Mouse (Mus musculus): Measurements from ENCODE around the gene Gad1.

Gene Gad1

DNA sequence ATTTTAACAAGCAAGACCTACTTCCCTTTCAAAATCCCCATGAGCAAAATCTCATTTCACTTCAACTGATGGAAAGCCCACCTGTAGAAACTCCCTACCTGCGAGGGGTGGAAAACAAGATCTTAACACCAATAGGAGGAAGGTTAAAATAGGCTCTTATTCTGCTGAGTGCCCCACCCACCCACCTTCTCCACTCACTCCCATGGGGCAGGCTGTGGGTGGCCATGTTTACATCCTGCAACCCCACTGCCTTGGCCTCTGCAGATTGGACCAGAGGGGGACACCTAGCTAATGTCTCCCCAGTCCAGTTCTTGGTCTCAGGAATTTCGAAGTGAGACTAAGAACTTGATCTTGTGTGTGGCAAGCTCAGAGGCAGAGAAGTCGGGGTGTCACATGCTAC, 77.0 kb downstream of the Gad1 start:
- no peak for DNase-seq

DNA sequence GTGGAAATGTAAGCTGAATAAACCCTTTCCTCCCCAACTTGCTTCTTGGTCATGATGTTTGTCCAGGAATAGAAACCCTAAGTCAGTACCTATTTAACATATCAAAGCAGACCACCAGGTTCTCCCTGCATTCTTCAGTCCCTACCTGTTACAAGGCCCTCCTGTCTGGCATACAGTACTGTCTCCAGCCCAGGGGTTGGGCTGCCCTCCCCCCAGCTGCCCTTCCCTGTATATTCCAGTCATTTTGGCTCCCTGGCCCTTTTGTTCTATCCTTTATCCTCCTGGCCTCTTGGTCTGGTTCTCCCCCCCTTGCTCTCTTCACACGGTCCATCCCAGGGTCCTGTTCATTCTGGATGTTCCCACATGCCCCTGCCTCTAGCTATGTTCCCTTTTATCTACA, 78.4 kb downstream of the Gad1 start:
- no peak for DNase-seq

DNA sequence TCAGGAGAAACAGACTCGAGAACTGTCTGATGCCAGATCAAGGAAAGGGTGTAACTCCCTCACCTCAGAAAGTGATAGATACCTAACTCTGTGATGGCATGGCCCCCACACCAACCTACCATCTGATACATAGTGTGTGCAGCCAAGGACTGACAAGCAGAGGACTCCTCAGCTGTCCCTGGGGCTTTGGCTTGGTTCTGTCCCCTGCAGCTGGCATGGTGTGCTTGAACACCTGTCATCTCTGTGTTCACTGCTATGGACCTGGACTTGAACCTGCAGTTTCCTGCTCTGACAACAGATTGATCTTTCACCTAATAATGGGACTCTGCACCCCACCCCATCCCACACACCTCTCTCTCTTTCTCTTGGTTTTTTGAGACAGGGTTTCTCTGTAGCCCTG, 79.5 kb downstream of the Gad1 start:
- DNase-seq = no peak

DNA sequence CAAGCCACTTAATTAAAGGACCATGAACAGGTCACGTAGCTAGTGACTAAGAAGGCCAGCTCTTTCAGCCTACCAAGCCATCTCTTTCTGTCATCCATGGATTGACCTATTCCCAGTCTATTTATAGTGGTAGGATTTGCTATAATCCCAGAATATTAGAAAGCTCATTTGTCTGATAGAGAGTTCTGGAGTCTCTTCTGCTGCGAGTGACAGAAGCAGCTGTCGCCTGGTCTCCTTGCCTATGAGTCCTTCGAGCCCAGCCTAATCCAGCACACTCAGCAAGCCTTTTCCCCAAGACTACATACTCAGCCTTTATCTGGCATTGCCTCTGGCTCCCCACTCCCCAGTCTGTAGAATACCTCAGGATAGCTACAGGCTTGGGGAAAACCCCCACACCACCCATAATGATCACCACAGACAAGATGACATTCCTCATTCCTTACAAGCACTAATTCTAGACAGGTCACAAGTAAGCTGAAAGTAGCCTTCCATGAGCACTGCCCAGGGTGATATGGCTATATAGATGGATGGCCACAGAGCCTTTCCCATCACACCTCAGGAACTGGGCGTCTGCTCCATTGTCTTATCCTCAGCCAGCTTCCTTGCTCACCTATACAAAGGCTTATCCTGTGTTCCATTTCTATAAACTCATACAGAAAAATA, 81.3 kb downstream of the Gad1 start:
- DNase-seq = no peak

DNA sequence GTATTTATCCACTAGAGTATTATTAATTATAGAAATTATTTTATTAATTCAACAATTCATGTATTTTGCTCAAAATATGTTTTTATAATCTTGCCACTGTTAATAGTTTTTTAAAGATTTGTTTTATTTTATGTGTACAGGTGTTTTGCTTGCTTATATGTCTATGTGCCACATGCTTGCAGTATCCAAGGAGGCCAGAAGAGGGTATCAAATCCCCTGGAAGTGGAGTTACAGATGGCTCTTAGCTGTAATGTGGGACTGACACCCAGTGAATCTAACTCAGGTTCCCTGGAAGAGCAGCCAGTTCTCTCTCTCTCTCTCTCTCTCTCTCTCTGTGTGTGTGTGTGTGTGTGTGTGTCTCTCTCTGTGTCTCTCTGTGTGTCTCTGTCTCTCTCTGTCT, 88.1 kb downstream of the Gad1 start:
- no peak for DNase-seq

DNA sequence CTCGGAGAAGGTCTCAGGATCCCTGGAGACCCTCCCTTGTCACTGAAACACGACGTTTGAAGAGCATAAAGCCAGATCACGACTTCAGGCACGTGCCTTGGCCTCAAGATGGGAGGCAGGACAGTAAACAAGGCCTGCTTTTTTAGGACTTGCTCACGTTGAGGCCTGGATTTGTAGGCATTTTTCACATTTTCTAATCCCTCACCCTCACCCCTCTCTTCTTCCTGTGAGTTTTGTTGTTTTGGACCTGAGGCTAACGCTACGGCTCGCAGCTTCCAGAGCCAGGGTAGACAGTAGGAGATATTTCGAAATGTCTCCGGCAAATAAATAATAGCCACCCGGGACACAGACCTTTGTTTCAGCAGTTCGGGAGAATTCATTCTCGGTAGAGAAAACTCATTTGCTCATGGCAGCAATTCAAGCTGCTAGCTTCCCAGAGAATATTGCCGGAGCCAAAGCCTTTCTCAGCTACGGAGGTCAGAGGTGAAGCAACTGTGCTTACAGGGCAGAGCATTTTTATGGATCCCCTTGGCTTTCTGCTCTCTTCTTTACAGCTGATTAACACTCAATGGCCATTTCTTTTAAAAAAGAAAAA, 90.2 kb downstream of the Gad1 start:
- no peak for DNase-seq

DNA sequence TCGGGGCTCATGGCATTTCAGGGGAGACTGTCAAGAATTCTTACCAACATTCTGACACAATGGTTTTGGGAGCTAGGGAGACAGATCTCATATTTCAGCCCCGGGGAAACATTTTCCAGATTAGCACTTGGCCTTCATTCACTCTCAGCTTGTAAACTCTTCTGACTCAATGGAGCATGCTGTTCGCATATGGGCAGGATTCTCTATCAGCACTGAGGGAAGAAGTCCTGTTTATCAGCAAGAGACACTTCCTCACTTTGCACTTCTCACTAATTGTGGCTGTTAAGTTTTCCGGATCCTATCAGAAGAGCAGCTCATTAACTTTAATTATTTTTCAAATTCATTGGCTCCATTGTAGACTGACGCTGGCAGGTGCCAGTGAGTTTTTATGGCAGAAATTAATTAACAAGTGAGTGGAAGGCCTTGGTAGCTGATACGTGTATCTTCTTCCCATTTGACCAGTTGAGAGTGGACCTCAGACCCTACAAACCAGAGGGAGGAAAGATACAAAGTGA, 92.5 kb downstream of the Gad1 start:
- DNase-seq = no peak

DNA sequence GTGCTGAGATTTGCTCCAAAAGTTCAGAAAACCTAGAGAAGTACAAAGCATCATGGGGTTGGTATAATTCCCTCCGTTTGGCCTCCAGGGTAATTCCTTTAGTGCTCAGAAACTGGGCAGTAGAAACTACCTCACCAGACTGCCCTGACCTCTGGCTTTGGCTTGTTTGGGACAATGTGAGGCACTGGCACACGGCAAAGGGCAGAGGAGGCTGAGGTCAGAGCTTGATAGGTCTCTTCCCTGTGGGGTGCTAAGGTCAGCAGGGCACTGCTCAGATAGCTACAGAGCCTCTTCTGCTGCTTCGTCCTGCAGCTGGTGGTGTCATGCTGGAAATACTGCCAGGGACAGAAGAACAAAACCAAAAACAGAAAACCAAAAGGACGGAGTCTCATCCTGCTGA, 94.8 kb downstream of the Gad1 start:
- DNase-seq = no peak

DNA sequence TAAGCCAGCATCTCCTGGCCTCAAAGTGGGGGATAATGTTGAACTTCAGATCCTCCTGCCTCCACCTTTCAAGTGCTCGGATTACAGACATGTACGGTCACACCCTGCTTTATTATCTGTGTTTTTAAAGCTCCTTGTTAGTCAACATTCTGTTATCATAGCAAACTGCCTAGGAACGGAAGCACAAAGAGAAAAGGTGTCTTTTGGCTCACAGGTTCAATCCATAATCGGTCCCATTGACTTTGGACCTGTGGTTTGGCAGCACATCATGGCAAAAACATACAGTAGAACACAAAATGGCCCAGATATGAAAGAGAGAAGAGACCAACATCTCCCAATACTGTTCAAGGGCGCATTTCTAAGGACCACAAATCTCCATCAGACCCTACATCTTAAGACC, 95.4 kb downstream of the Gad1 start:
- no peak for DNase-seq

DNA sequence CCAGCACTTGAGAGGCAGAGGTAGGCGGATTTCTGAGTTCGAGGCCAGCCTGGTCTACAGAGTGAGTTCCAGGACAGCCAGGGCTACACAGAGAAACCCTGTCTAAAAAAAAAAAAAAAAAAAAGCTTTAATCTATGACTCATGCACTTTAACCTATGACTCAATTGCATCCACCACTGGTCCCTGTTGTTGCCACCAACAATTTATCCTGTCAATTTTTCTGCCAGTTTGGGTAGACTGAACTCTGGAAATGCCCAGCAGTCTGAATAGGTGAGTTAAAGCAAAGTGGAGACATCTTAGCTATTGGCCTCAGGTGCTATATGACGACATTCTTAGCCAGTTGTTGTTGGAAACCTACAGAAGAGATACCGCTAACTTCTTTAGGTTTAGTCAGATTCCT, 96.6 kb downstream of the Gad1 start:
- no peak for DNase-seq

Measured in right cerebral cortex, postnatal 25 days (tissue).